Mouse (Mus musculus) forelimb bud, embryonic 11.5 days (tissue): ENCODE results near the gene Gipc1.
A peak's percentile ranks its signal among the peaks of the same experiment; 100 is the strongest.

Experiments
- DNase-seq: peaks from one replicate; pipeline ENCODE4 v3.0.0-alpha.2; 2012; ENCODE audit warnings: low read depth, low spot score

Gipc1 gene

DNA sequence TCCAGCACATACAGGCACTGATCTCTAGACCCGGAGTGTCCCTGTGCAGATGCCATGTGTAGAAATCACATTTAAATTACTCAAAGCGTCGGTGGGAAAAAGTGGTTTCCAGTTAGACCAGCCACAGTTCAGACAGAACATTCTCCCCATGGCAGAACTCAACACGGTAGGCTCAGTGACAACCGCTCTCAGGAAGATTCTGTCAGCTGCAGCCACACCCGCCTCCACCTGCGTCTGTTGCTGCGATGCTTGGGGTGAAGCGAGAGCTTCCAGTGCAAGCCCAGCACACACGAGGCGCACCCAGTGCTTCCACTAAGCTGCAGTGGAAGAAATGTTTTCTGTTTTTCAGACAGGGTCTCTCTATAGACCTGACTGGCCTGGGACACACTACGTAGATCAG is 27.4 kb downstream of the Gipc1 start:
- no peak for DNase-seq

DNA sequence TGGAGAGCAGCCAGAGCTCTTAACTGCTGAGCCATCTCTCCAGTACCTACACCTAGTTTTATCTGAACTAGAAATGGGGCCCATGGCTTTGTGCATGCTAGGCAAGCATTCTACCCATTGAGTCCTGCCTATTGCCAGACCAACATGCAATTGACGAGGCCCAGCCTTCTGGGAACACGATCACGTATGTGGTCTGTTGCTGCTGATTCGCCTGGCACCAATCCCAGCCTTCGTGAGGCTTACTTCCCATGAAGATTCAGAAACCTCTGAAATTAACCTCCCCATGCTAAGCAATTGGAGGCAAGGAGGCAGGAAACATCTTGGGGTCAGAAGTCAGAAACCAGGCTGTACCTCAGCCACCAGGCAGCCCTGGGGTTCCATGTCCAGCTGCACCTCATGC is 28.1 kb downstream of the Gipc1 start:
- no peak for DNase-seq

DNA sequence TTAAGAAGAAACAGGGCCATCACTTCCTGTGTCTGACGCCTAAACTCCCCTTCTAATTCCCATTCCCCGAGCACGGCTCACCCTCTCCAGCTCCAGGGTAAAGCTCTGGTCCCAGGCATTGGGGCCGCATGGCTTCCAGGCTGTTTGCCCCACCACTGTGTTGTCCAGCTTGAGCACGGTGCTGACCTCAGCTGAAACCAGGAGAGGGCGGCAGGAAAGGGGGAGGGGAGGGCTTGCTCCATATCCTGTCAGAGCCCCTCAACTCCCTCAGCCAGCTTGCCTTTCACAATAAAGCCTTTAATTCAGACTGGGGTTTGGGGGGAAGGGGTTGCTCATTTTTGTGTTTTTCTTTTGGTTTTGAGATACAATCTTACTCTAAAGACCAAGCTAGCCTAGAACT is 28.6 kb downstream of the Gipc1 start:
- DNase-seq = peak; percentile 57

DNA sequence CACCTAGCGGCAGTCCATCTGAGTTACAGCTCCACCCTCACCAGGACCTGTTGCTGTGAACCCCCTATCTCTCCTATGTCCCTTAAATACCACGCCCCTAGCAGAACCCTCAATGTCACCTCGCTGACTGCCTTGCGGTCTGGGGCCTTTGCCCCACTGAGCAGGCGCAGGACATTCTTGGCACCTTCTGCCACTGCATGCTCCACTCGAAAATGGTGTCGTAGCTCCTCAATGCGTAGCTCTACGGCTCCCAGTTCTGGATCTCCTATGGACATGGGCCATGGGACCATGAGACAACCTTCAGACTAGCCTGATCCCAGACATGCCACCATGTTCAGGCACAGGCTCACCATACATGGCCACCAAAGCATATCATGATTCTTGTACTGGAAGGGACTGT is 32.0 kb downstream of the Gipc1 start:
- DNase-seq = no peak

DNA sequence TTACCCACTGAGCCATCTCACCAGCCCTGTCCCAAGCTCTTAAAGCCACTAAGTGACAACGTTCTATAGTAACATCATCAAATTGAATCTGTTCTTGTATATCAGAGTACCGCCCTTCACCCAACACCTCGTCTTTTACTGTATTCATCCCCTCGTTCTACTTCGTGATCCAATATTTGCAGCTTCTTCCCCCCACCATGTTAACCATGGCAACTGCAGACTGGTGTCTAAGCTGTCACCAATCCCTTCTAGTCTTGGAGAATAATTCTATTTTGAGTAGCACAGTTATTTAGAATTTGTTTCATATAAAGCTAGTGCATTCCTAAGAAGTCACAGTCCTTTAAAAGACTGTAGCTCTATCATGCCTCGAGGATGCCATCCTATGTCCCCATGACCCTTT is 36.8 kb downstream of the Gipc1 start:
- DNase-seq = no peak

DNA sequence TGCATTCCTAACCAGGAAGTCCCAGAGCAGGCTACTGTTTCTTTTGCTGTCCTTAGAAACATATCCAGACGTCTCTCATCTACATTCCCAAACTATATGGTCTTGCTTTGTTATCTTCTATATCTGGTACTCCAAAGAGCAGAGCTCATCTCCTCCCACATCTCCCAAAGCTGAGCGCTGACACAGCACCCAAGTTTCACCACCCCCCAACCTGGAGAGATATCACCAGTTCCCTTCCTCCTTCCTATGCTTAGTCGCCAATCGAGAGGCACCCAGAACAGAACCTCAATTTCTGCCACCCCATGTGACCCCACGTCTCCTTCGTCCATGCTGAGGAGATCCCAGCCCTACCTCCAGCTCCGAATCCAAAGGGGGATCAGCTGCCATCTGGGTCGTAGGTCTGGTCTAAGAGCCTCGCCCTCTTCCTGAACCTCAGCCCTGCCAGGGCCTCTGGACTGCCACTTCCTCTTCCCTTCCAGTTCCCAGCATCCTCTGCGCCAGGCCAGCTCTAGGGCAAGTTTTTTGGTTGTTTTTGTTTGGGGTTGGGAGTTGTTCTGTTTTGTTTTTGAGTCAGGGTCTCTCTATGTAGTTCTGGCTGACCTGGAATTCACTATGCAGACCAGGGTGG is 41.2 kb downstream of the Gipc1 start:
- no peak for DNase-seq

DNA sequence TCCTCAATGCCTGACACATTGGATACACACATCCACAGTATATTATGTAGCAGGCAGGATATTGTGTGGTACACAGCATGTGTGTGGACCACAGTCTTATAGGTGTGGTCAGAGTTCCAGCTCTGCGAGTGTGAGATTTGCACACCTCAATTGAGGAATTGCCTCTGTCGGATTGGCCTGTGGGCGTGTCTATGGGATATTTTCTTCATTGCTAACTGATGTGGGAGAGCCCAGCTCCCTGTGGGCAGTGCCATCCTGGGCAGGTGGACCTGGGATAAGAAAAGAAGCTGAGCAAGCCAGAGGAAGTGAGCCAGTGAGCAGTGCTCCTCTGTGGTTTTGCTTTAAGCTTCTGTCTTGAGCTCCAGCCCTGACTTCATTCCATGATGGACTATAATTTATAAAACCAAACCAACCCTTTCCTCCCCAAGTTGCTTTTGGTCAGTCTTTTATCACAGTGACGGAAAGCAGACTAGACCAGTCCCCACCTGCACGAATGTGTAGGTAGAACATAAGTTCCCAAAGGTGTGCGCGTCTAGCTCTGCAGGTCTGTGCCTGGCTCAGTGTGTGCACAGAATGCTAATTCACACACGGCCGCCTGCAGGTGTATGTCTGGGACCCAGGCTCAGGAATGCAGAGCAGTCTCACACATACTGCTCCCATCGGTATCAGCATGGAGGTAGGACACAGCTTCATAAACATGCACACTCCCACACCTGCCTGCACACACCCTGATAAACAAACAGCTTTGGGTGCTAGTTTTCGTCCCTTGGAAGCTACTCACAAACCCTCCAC is 42.1 kb downstream of the Gipc1 start:
- no peak for DNase-seq

DNA sequence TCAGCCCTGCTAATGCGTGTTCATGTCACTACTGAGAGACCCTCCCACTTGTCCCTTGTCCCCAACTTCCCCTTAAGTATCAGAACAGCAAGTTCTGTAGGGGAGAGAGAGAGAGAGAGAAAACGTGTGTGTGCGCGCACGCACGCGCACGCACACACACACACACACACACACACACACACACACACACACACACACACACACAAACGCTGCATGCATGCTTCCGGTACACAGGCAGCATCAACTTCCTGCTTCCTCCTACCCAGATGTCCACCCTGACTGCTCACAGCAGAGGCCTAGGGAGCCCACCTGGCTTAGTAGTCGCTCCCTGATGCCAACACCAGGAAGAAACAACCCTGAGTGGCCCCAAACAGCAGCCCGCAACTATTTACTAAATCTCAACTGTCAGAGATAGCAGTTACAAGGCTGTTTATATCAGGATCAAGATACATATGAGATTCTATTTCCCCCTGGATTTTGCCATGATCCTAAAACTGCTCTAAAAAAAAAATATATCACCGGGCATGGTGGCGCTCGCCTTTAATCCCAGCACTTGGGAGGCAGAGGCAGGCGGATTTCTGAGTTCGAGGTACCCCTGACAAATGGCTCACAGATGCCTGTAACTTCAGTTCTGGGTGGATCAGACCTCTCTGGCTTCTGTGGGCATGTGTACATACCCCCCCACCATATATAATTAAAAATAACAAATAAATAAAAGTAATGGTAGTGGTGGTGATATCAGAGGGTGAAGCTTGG is 43.1 kb downstream of the Gipc1 start:
- no peak for DNase-seq

DNA sequence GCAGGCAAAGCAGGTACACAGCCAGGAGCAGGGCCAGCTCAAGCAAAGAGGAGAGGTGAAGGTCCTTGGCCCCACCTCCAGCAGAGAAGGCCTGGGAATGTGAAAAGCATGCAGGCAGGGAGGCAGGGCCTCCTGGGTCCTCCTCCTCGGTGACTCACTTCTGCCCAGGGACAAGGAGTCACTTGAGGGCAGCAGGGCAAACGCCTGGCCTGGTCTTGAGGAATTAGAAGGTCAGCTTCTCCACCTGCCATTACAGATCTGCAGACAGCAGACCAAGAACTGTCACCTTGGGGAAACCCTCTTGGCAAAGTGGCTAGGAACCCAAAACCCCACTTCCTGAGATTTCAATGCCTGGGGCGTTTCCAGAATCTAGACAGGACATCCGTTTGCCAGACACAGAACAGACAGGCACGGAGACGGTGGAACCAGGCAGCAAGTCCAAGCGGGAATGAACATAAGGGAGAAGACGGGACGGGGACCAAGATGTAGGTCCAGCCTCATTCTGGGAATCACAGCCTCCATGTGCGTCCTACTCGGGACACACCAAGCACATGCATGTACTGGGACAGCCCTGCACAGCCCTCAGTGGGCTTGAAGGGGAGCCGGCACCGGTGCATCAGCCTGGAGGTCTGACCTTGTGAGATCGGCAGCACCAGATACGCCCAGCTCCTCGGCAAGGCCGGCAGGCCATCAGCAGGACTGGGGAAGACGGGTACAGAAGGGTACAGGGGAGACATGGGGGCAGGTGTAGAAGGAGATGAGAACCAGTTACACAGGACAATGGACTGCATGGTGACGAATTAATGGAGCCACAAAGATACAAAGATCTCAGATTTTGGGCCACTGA is 45.1 kb downstream of the Gipc1 start:
- DNase-seq = no peak

DNA sequence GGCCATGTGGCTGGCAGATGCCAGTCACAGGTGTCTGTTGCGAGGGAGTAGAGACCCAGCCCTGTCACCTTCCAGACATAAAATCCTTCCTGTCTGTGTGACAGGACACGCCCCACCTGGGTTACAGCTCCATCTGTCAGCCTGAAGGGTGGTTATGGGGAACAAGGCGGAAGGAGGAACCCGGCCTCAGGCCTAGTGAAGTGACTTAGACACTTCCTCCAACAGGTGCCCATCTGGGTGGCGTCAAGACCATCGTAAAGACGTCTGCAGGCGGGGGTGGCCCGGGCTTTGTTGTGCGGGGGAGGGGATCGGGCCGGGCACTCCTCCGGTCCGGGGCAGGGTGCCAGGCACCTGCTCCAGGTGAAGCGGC is 45.8 kb downstream of the Gipc1 start:
- DNase-seq = no peak

DNA sequence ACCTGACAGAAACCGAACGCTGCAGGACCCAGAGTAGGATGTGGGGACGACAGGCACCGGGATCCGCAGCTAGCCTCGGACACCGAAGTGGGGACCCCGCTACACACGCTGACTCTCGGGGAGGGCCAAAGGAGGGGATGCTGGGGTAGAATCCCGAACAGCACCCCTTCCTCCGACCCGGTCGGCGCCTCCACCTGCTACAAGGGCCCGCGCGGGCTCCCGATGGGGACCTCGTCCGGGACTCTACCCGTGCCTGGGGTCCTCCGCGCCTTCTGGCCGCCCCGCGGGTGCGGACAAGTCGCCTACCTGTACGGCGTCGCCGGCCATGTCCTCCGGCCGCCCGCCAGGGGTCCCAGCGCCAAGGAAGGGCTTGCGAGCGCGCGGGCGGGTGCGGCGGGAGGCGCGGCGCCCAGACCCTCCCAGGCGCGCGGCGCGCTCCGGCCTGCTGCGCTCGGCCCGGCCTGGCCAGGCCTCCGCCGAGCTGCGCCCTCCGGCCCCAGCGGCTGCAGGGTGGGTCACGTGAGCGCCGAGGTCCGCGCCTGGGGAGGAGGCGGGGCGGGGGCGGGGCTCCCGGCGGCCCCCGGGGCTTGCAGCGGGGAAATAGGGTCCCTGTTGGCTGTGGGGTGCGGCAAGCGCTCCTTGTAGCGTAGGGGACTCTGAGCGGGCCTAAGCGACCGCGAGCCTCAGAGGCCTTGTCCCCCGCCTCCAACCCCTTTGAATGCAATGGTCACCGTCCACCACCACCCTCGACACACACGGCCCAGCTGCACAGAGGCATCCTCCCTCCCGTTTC is 46.4 kb downstream of the Gipc1 start, which contains the start of gene Pkn1:
Gene Pkn1, minus strand, starts transcription at position 519 of the 793 bp plus-strand sequence.
- DNase-seq = peak; percentile 65

DNA sequence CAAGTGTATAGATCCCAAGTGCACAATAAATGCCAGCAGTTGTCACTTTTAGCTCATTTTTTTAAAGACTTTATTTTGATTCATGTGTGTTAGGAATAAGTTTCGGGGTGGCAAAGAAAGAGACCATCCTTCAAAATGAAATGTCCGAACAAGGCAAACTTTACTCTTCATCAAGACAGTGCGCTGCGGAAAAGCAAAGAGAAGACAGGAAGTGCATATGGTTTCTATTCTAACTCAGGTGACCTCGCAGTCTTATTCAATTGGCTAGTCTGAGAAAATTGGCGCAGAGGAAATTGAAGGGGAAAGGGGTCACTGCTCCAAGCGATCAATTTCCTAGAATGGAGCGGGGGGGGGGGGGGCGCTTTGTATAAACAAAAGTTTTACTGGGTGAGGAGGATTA is 47.1 kb downstream of the Gipc1 start:
- DNase-seq = peak; percentile 40

DNA sequence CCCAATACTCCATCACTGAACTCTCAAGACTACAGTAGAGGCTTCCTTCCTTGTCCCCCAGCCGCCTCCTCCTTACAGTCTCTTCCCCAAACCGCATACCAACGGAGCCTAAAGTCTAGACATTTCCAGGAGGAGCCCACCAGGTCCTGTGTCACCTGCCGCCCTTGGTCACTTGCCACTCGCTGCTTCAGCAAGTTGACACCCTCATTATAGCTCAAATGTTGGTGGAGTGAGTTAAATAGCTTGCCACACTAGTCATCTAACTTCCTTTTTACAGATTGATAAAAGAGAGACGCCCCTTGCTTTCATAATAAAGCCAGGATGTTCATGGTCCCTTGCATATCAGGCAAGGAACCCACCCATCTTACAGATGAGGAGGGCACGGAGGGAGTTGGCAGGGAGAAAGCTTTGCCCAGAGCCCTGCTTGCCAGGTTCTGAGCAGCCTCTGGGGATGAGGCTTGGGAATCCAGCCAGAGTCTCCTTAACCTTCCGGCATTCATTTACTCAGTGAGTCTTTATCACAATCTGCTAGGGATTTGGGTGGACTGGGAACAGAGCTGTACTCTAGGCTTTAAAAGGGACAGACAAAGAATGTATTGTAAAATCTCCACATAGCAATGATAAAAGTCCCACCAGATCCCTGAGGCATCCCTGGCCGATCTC is 48.1 kb downstream of the Gipc1 start:
- DNase-seq = no peak

DNA sequence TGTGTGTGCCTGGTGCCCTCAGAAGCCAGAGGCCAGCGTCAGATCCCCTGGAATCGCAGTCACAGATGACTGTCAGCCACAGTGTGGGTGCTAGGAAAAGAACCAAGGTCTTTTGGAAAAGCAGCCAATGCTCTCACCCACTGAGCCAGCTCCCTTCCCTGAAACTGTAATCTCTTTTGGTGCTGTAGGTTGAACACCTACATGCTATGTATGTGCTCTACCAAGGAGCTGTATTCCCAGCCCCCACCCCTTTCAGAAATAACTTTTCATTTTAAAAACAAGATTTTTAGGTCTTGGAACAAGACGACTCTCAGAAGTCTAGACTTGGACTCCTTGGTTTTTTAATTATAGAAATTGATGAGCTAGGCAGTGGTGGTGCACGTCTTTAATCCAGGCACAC is 50.9 kb downstream of the Gipc1 start:
- DNase-seq = no peak

DNA sequence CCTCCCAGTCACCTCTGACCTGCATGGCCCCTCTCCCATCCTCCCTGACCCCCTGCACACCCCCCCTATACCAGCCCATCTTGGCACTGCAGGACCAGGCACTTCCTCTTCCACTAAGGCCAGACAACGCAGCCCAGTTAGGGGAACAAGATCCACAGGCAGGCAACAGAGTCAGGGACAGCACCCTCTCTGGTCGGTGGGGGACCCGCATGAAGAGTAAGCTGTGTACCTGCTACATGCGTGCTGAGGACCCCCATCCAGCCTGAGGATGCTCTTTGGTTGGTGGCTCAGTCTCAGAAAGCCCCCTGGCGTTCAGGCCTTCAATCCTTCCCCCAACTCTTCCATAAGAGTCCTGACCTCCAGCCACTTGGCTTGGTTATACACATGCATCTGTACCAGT is 53.9 kb downstream of the Gipc1 start:
- DNase-seq = no peak

DNA sequence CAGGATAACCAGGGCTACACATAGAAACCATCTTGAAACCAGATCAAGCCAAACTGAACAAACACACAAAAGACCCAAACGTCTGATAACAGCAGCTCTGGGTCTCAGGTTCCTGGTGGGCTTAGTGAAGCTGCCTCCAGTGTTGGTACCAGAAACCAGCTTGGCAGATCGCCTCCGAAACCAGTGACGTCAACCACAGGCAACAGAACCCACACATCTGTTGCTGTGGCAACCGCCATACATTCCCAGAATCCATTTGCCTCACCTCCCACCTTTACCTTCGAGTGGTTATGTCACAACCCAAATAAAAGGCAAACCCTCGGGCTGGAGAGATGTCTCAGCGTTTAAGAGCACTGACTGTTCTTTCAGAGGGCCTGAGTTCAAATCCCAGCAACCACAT is 55.1 kb downstream of the Gipc1 start:
- DNase-seq = no peak
